Mouse (Mus musculus) 3T3-L1 (cell line): ENCODE data around the gene 4930556J24Rik.
"Not testable (repeated sequence)": the region's sequence is repeated elsewhere in the genome, so short reads cannot be mapped to it uniquely, and the experiment has no call there.

Experiments
- DNase-seq: peaks from one replicate; pipeline ENCODE4 v3.0.0-alpha.2; 2015; ENCODE audit warnings: low read depth, low spot score

The 4930556J24Rik gene

GRCm38 (mm10) chr11:3973081-3973480 lies 3.5 kb downstream of the 4930556J24Rik start:
- no peak for DNase-seq

- no peak for DNase-seq
Measured at GRCm38 (mm10) chr11:3970361-3970760, 6.2 kb downstream of the 4930556J24Rik start.

- DNase-seq = peak; percentile 35
Measured at GRCm38 (mm10) chr11:3969837-3970236, 6.7 kb downstream of the 4930556J24Rik start.

GRCm38 (mm10) chr11:3964416-3965172 lies 12.0 kb downstream of the 4930556J24Rik start:
- DNase-seq = no peak

GRCm38 (mm10) chr11:3963610-3964415 lies 12.8 kb downstream of the 4930556J24Rik start, which contains the start of gene Pes1:
Gene Pes1 (plus strand): TSS chr11:3963975.
- DNase-seq = peak; percentile 91

GRCm38 (mm10) chr11:3963155-3963554 lies 13.4 kb downstream of the 4930556J24Rik start:
- no peak for DNase-seq

- DNase-seq = no peak
Measured at GRCm38 (mm10) chr11:3961761-3962160, 14.8 kb downstream of the 4930556J24Rik start.

- DNase-seq = no peak
Measured at GRCm38 (mm10) chr11:3960901-3961300, 15.7 kb downstream of the 4930556J24Rik start.

GRCm38 (mm10) chr11:3955371-3955770 lies 21.2 kb downstream of the 4930556J24Rik start:
- DNase-seq = not testable (repeated sequence)

GRCm38 (mm10) chr11:3954876-3955275 lies 21.7 kb downstream of the 4930556J24Rik start:
- not testable (repeated sequence) for DNase-seq

GRCm38 (mm10) chr11:3946386-3946785 lies 30.2 kb downstream of the 4930556J24Rik start:
- DNase-seq = no peak

GRCm38 (mm10) chr11:3941371-3941770 lies 35.2 kb downstream of the 4930556J24Rik start:
- no peak for DNase-seq

- no peak for DNase-seq
Measured at GRCm38 (mm10) chr11:3937321-3937874, 39.2 kb downstream of the 4930556J24Rik start.

- DNase-seq = no peak
Measured at GRCm38 (mm10) chr11:3936318-3936717, 40.3 kb downstream of the 4930556J24Rik start.

- no peak for DNase-seq
Measured at GRCm38 (mm10) chr11:3935135-3935534, 41.4 kb downstream of the 4930556J24Rik start.

- DNase-seq = no peak
Measured at GRCm38 (mm10) chr11:3933756-3934285, 42.8 kb downstream of the 4930556J24Rik start.

- DNase-seq = peak; percentile 43
Measured at GRCm38 (mm10) chr11:3931511-3932211, 44.9 kb downstream of the 4930556J24Rik start, which contains the start of gene Tcn2. Gene Tcn2 (minus strand): TSS chr11:3932159.

- DNase-seq = no peak
Measured at GRCm38 (mm10) chr11:3930931-3931330, 45.6 kb downstream of the 4930556J24Rik start.

GRCm38 (mm10) chr11:3930019-3930418 lies 46.6 kb downstream of the 4930556J24Rik start:
- DNase-seq = no peak

- DNase-seq = no peak
Measured at GRCm38 (mm10) chr11:3925916-3926315, 50.7 kb downstream of the 4930556J24Rik start.

- no peak for DNase-seq
Measured at GRCm38 (mm10) chr11:3922731-3923130, 53.8 kb downstream of the 4930556J24Rik start.
